Mouse (Mus musculus) forebrain, embryonic 14.5 days (tissue): ENCODE results near the gene Pitx2. TPM values are rescaled to one million over a fixed set of nuclear protein-coding genes. Genes with fewer than 3 reads are reported as not detected.

Experiments used
- ATAC-seq: fragments of 200-750 bp; cut with Nextera tagmentation; 2 replicates; pipeline ENCODE4 v1.8.0; 2017; ENCODE audit warnings: mild to moderate bottlenecking, moderate library complexity
- DNase-seq: peaks from one replicate; pipeline ENCODE4 v3.0.0-alpha.2; 2015; ENCODE audit warnings: low spot score
- H3K27ac ChIP-seq: fragments of 300-500 bp; sonication (generic); 2 replicates; pipeline ENCODE4 v1.5.1; 2014; ENCODE audit warnings: low read depth, mild to moderate bottlenecking, control low read depth, low read length, moderate library complexity
- H3K27me3 ChIP-seq: fragments of 300-500 bp; sonication (generic); replicated peaks from 2 replicates; pipeline ENCODE4 v1.6.1; 2014; ENCODE audit warnings: low read length, control low read depth, mixed read lengths; ENCODE audit not compliant: control insufficient read depth, insufficient read depth
- H3K36me3 ChIP-seq: fragments of 300-500 bp; sonication (generic); 2 replicates; pipeline ENCODE4 v1.6.1; 2014; ENCODE audit warnings: low read length, control low read depth; ENCODE audit not compliant: control insufficient read depth, insufficient read depth
- H3K4me1 ChIP-seq: fragments of 300-500 bp; sonication (generic); 2 replicates; pipeline ENCODE4 v1.6.1; 2014; ENCODE audit warnings: antibody characterized with exemption, low read length, control low read depth; ENCODE audit not compliant: control insufficient read depth, insufficient read depth
- H3K4me2 ChIP-seq: fragments of 300-500 bp; sonication (generic); 2 replicates; pipeline ENCODE4 v1.6.1; 2014; ENCODE audit warnings: mild to moderate bottlenecking, control low read depth, low read length
- H3K4me3 ChIP-seq: fragments of 300-500 bp; sonication (generic); 2 replicates; pipeline ENCODE4 v1.5.1; 2014; ENCODE audit warnings: low read depth, low read length, control low read depth
- H3K9ac ChIP-seq: fragments of 300-500 bp; sonication (generic); 2 replicates; pipeline ENCODE4 v1.6.1; 2014; ENCODE audit warnings: mild to moderate bottlenecking, low read length, control low read depth, moderate library complexity
- H3K9me3 ChIP-seq: fragments of 300-500 bp; sonication (generic); replicated peaks from 2 replicates; pipeline ENCODE4 v1.6.1; 2016; ENCODE audit warnings: low read length, control low read depth, mixed read lengths; ENCODE audit not compliant: control insufficient read depth
- WGBS: fragments of 180-500 bp; shearing (Covaris S2); extraction: QIAGEN DNeasy Blood & Tissue Kit; methylation state at CpG from one replicate; pipeline ENCODE4 v1.1.7; 2014; 5-methylcytosine and 5-hydroxymethylcytosine counted together
- polyA plus RNA-seq: library from polyadenylated mRNA; unstranded; fragments of >200 nt; fragmentation: Nextera tagmentation; extraction: Ambion mirVana; gene quantifications from 2 replicates; pipeline ENCODE4 v1.2.1, GENCODE M21; 2014

Gene Pitx2
- polyA plus RNA-seq, 1 experiment from 2014 or later, result 9.3 TPM

DNA sequence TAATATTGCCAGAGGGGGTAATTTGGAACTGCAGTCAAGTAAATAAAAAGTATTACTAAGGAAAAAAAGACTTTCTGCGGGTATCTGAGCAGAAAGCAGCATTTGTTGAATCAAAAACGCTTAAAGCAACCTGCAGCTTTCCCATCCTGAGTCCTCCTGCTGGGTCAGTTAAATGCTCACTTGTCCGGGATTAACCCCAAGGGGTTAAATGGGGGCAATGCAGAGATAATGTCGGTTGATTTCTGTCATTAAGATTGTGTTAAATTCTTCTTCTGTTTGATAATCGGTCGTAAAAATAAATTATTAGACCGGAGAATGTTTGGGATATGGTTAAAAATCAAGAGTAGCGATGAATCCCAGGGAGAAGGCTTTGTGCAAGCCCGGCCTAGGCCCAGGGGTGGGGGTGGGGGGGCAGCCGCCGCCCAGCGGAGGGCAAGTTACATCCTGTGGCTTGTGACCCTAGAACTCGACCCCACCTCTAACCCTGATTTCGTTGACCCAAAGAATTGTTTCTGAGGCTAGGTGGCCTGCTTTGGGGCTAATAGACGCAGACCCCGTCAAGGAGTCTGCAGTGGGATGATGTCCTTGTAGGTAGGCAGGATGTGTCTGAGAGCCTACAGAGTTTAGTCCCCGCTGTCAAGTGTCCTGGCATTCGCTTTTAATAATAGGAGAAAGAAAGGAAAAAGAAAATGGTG is 6.0 kb downstream of the Pitx2 start:
- H3K9ac ChIP-seq, result no peak overlapping the region
- H3K27me3 ChIP-seq, result peaks cover 90% of the 10 kb centered on the region
- H3K4me3 ChIP-seq, result no peak overlapping the region
- no peaks in the 10 kb centered on the region for H3K9me3 ChIP-seq
- peaks cover 4% of the 10 kb centered on the region; the same call in 1 of the 2 replicates for H3K4me1 ChIP-seq
- H3K4me2 ChIP-seq, result no peak overlapping the region
- H3K36me3 ChIP-seq, result no peaks in the 10 kb centered on the region
- ATAC-seq (no peak), DNase-seq (no peak)
- no peak overlapping the region for H3K27ac ChIP-seq
- WGBS, result 2% methylated on average over 18 of the region's 18 CpGs

DNA sequence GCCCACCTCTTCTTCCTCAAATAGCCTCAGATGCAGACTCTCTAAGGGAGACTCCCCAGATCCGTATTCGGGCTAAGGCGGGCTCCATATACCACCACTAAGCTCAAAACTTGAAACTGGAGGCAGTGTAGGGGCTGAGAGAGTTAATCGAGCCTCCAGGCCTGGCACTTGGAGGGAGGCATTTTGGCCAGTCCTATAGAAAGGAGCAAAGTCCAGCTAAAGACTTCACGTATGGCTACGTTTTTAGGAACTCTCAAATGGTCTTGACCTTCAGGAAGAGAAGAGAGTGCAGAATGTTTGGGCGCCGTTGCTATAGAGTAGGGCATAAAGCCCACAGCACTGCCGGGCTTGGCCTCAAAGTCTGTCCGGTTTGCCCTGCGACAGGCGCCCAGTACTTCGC is 7.1 kb downstream of the Pitx2 start:
- H3K9me3 ChIP-seq, result no peaks in the 10 kb centered on the region
- H3K4me3 ChIP-seq, result no peak overlapping the region
- H3K4me2 ChIP-seq, result no peak overlapping the region
- H3K27me3 ChIP-seq, result peaks cover 93% of the 10 kb centered on the region
- no peak overlapping the region for H3K9ac ChIP-seq
- ATAC-seq (no peak), DNase-seq (no peak)
- WGBS, result 2% methylated on average over 13 of the region's 13 CpGs
- peaks cover 4% of the 10 kb centered on the region; the same call in 1 of the 2 replicates for H3K4me1 ChIP-seq
- H3K36me3 ChIP-seq, result no peaks in the 10 kb centered on the region
- H3K27ac ChIP-seq, result no peak overlapping the region

- under 1% methylated on average over 24 of the region's 24 CpGs for WGBS
- ATAC-seq (no peak), DNase-seq (peak; percentile 22)
- peaks cover 4% of the 10 kb centered on the region; the same call in 1 of the 2 replicates for H3K4me1 ChIP-seq
- peaks cover 94% of the 10 kb centered on the region for H3K27me3 ChIP-seq
- no peak overlapping the region for H3K4me3 ChIP-seq
- H3K9me3 ChIP-seq, result no peaks in the 10 kb centered on the region
- H3K27ac ChIP-seq, result no peak overlapping the region
- no peaks in the 10 kb centered on the region for H3K36me3 ChIP-seq
- H3K9ac ChIP-seq, result no peak overlapping the region
- H3K4me2 ChIP-seq, result no peak overlapping the region
Observed at GRCm38 (mm10) chr3:129207231-129208030, 7.8 kb downstream of the Pitx2 start.

DNA sequence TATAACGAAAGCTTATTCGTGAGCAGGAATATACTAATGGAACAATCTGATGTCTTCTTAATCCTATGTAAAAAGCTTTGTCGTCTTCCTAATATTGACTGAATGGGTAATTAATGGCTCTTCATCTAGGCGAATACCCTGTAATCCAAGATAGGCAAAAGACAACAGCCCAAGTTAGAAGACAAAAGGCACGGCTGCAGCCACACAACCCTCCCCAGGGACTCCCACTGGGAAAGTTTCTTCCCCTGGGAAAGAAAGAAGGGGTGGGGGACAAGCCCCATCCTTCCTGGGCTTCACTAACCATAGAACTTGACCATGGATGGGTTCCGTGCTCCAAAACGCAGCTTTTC is 8.3 kb downstream of the Pitx2 start:
- H3K9me3 ChIP-seq, result no peaks in the 10 kb centered on the region
- no peak for DNase-seq
- no peak overlapping the region for H3K4me3 ChIP-seq
- 2% methylated on average over 7 of the region's 7 CpGs for WGBS
- peaks cover 4% of the 10 kb centered on the region; the same call in 1 of the 2 replicates for H3K4me1 ChIP-seq
- H3K27me3 ChIP-seq, result peaks cover 94% of the 10 kb centered on the region
- no peak overlapping the region for H3K27ac ChIP-seq
- no peak overlapping the region for H3K9ac ChIP-seq
- no peak for ATAC-seq
- H3K4me2 ChIP-seq, result no peak overlapping the region
- no peaks in the 10 kb centered on the region for H3K36me3 ChIP-seq

GRCm38 (mm10) chr3:129208421-129208820 is 8.7 kb downstream of the Pitx2 start:
- WGBS, result under 1% methylated on average over 10 of the region's 10 CpGs
- Histone ChIP-seq H3K27ac (no peak overlapping the region), H3K27me3 (peaks cover 94% of the 10 kb centered on the region), H3K4me2 (no peak overlapping the region), H3K36me3 (no peaks in the 10 kb centered on the region), H3K9me3 (no peaks in the 10 kb centered on the region), H3K9ac (no peak overlapping the region), H3K4me3 (no peak overlapping the region), H3K4me1 (peaks cover 4% of the 10 kb centered on the region; the same call in 1 of the 2 replicates)
- DNase-seq (peak; percentile 15), ATAC-seq (no peak)

- ATAC-seq (no peak), DNase-seq (no peak)
- WGBS, result 1% methylated on average over 4 of the region's 4 CpGs
Observed at GRCm38 (mm10) chr3:129209266-129209665, 9.6 kb downstream of the Pitx2 start.

DNA sequence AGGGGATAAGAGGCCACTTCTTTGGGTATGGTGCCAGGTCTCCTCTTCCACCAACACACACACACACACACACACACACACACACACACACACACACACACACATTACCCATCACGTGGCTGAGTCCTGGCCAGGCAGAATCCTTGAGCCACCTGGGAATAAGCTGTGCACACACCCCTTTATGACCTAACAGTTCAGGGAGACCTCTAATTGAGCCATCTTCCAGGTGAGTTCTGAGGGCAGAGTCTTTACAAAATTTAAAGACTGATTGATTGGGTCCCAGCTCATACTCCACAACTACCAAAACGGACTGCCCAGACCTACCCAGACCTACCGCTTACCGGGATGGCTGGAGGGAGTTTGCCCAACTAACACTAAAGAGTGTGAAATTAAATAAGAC is 10.1 kb downstream of the Pitx2 start:
- DNase-seq, result no peak

More at GRCm38 (mm10) chr3:129209266-129209665, 9.6 kb downstream of the Pitx2 start:
- no peak overlapping the region for H3K4me2 ChIP-seq
- H3K4me3 ChIP-seq, result no peak overlapping the region
- H3K36me3 ChIP-seq, result no peaks in the 10 kb centered on the region
- peaks cover 8% of the 10 kb centered on the region; the same call in 1 of the 2 replicates for H3K4me1 ChIP-seq
- no peaks in the 10 kb centered on the region for H3K9me3 ChIP-seq
- H3K9ac ChIP-seq, result no peak overlapping the region
- H3K27me3 ChIP-seq, result peaks cover 93% of the 10 kb centered on the region
- no peak overlapping the region for H3K27ac ChIP-seq

GRCm38 (mm10) chr3:129212038-129212645 is 12.5 kb downstream of the Pitx2 start:
- no peak for ATAC-seq
- Histone ChIP-seq H3K9ac (no peak overlapping the region), H3K4me3 (no peak overlapping the region), H3K27me3 (peaks cover 90% of the 10 kb centered on the region), H3K4me2 (no peak overlapping the region), H3K4me1 (peaks cover 5% of the 10 kb centered on the region; the same call in 1 of the 2 replicates), H3K27ac (no peak overlapping the region), H3K9me3 (no peaks in the 10 kb centered on the region), H3K36me3 (no peaks in the 10 kb centered on the region)
- DNase-seq, result peak; percentile 2
- WGBS, result 2% methylated on average over 7 of the region's 7 CpGs

More for the DNA sequence above, 10.1 kb downstream of the Pitx2 start:
- Histone ChIP-seq H3K27ac (no peak overlapping the region), H3K4me2 (no peak overlapping the region), H3K9me3 (no peaks in the 10 kb centered on the region), H3K36me3 (no peaks in the 10 kb centered on the region), H3K4me1 (peaks cover 5% of the 10 kb centered on the region; the same call in 1 of the 2 replicates), H3K4me3 (no peak overlapping the region), H3K9ac (no peak overlapping the region), H3K27me3 (peaks cover 91% of the 10 kb centered on the region)
- ATAC-seq, result no peak
- 1% methylated on average over 4 of the region's 4 CpGs for WGBS
